22 mouse cellular contexts compared by ENCODE assay signal in the genomic region with DNA sequence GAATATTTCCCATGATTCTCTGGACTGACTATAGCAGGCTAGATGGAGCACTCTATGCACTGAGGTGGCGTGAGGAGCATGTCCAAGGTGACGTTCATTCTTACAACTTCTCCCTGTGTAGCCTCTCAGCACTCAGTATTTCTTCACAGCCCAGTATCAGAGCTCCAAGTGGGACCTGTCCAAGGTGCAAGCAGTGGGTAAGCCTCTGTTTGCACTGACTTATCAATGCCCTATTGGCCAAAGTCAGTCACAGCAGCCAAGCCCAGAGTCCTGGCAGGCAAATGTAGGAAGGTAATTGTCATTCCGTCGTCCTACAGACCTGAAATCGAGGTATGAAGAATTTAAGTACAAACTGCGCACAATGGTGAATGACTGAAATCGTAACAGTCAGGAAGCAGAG. TPM values are rescaled to one million over a fixed set of nuclear protein-coding genes. Genes with fewer than 3 reads are reported as not detected.
A peak's percentile ranks its signal among the peaks of the same experiment; 100 is the strongest.
DNase-seq lines count a peak whose midpoint lies in the region; ATAC-seq and TF ChIP-seq lines count a peak whose summit lies in the region.
"Had no signal": no experiment of that assay in that cellular context is flagged by ENCODE, and none has a peak within 500 bp of the region (broad histone marks: within the 10 kb centered on the region; RNA-seq: fewer than 3 reads in every experiment).

No protein-coding gene starts in this region.

- peak; percentile 23; the same call in 1 of the 2 replicates for TF ChIP-seq CTCF in liver, adult 2 months (IDR thresholded peaks at IDR 0.05; ENCODE audit: low read depth, low read length)
- TF ChIP-seq CTCF in MEL (IDR thresholded peaks at IDR 0.05 in 2 of 3, conservative IDR thresholded peaks at IDR 0.05 in 1 of 3; ENCODE audit: control insufficient read depth in 1 of 3, insufficient read depth in 1 of 3, low read depth in 2 of 3, low read length in 3 of 3, poor library complexity in 1 of 3, severe bottlenecking in 1 of 3) = no peak
- peak; percentile 32 for TF ChIP-seq CTCF in intestine, postnatal 0 days (IDR thresholded peaks at IDR 0.05; ENCODE audit: low read depth)

- WGBS in liver, adult 2 months = 51% methylated on average over 7 of the region's 7 CpGs
- WGBS in intestine, postnatal 0 days = 64% methylated on average over 7 of the region's 7 CpGs

- H3K36me3 ChIP-seq in liver, adult 2 months (ENCODE audit: control insufficient read depth, insufficient read depth, low read length) = no peaks in the 10 kb centered on the region
- H3K36me3 ChIP-seq in MEL (ENCODE audit: control insufficient read depth in 1 of 2, insufficient read depth in 2 of 2, low read length in 2 of 2) = no peaks in the 10 kb centered on the region
- no peaks in the 10 kb centered on the region for H3K36me3 ChIP-seq in intestine, postnatal 0 days (ENCODE audit: control insufficient read depth, insufficient read depth)
- H3K36me3 ChIP-seq: embryonic facial prominence, embryonic 12.5 days; embryonic facial prominence, embryonic 15.5 days; hindbrain, embryonic 13.5 days had no signal

- TF ChIP-seq POLR2A in liver, adult 2 months (IDR thresholded peaks at IDR 0.05; ENCODE audit: extremely low read depth, insufficient read depth, low read length) = no peak
- no peak for TF ChIP-seq POLR2A in MEL (IDR thresholded peaks at IDR 0.05; ENCODE audit: control insufficient read depth in 1 of 2, insufficient read depth in 1 of 2, low read depth in 1 of 2, low read length in 2 of 2, poor library complexity in 1 of 2)

- no peak for ATAC-seq in intestine, postnatal 0 days
- ATAC-seq: forebrain, embryonic 14.5 days; forebrain, postnatal 0 days had no signal

- no peak for TF ChIP-seq RAD21 in MEL (IDR thresholded peaks at IDR 0.05; ENCODE audit: low read depth, low read length)

- H3K27ac ChIP-seq in liver, adult 2 months (replicated peaks; ENCODE audit: insufficient read depth, low read depth, low read length) = no peak overlapping the region
- no peak overlapping the region for H3K27ac ChIP-seq in MEL (ENCODE audit: control insufficient read depth, low read depth, low read length)
- H3K27ac ChIP-seq in intestine, postnatal 0 days (ENCODE audit: low read depth, low read length) = no peak overlapping the region
- H3K27ac ChIP-seq: gastrocnemius, adult 2 months had no signal

- no peak for TF ChIP-seq EP300 in MEL (IDR thresholded peaks at IDR 0.05; ENCODE audit: low read depth in 1 of 2, low read length in 2 of 2)

- DNase-seq in liver, adult 2 months (ENCODE audit: extremely low read depth, low read depth, low spot score) = peak; percentile 68
- DNase-seq in liver = no peak
- peak; percentile 30 for DNase-seq in MEL (ENCODE audit: low read depth, low spot score)
- DNase-seq in adrenal gland, postnatal 25 days = no peak
- DNase-seq in embryo, embryonic 10 days (ENCODE audit: low spot score) = no peak
- DNase-seq: adrenal gland, adult 2 months; adrenal gland, postnatal 14 days; B cell, adult 2 months; cerebellum, adult 11-12 months; cerebellum, adult 8-10 months; cerebellum, postnatal 14 days; forebrain, postnatal 0 days; gastrocnemius, adult 2 months; gastrocnemius, postnatal 14 days; heart, adult 11 months; kidney, adult 11 months had no signal

- H3K79me2 ChIP-seq in liver, adult 2 months (ENCODE audit: control insufficient read depth, insufficient read depth, low read length) = no peaks in the 10 kb centered on the region
- H3K79me2 ChIP-seq in MEL (ENCODE audit: control insufficient read depth, insufficient read depth, low read length, poor library complexity) = no peaks in the 10 kb centered on the region

- H3K27me3 ChIP-seq in liver, adult 2 months (ENCODE audit: control insufficient read depth, insufficient read depth, low read length) = no peaks in the 10 kb centered on the region
- H3K27me3 ChIP-seq in MEL (ENCODE audit: control insufficient read depth in 1 of 2, insufficient read depth in 2 of 2, low read length in 2 of 2) = peaks cover 0 to 4% of the 10 kb centered on the region in 2 experiments; a peak in 2 of 4 replicates
- 0 out of 2 replicates have a peak, but pooled peaks cover 5% of the 10 kb centered on the region for H3K27me3 ChIP-seq in intestine, postnatal 0 days (replicated peaks; ENCODE audit: control insufficient read depth, insufficient read depth, low read length)
- H3K27me3 ChIP-seq: embryonic facial prominence, embryonic 12.5 days; hindbrain, embryonic 13.5 days had no signal

- no peaks in the 10 kb centered on the region for H3K4me1 ChIP-seq in liver, adult 2 months (ENCODE audit: control insufficient read depth, insufficient read depth, low read length)
- H3K4me1 ChIP-seq in MEL (ENCODE audit: control insufficient read depth in 1 of 2, insufficient read depth in 2 of 2, low read length in 2 of 2) = no peaks in the 10 kb centered on the region
- H3K4me1 ChIP-seq in intestine, postnatal 0 days (replicated peaks; ENCODE audit: control insufficient read depth, insufficient read depth, low read length) = no peaks in the 10 kb centered on the region
- H3K4me1 ChIP-seq: embryonic facial prominence, embryonic 12.5 days had no signal

- H3K4me2 ChIP-seq in intestine, postnatal 0 days (replicated peaks; ENCODE audit: low read depth) = no peak overlapping the region
- H3K4me2 ChIP-seq: embryonic facial prominence, embryonic 12.5 days; embryonic facial prominence, embryonic 15.5 days; heart, embryonic 11.5 days; hindbrain, embryonic 13.5 days had no signal

- H3K9me3 ChIP-seq in MEL (replicated peaks; ENCODE audit: insufficient read depth, low read length) = no peaks in the 10 kb centered on the region
- H3K9me3 ChIP-seq in intestine, postnatal 0 days (ENCODE audit: control insufficient read depth) = no peaks in the 10 kb centered on the region
- H3K9me3 ChIP-seq: embryonic facial prominence, embryonic 12.5 days; embryonic facial prominence, embryonic 15.5 days; hindbrain, embryonic 13.5 days had no signal

- no peak overlapping the region for H3K9ac ChIP-seq in liver, adult 2 months (ENCODE audit: low read depth, low read length)
- no peak overlapping the region for H3K9ac ChIP-seq in MEL (ENCODE audit: control insufficient read depth, low read depth, low read length, poor library complexity, severe bottlenecking)
- H3K9ac ChIP-seq in intestine, postnatal 0 days (ENCODE audit: low read depth, low read length) = no peak overlapping the region
- H3K9ac ChIP-seq: embryonic facial prominence, embryonic 12.5 days; embryonic facial prominence, embryonic 15.5 days; forebrain, postnatal 0 days; hindbrain, embryonic 13.5 days had no signal

- no peak overlapping the region for H3K4me3 ChIP-seq in liver, adult 2 months (ENCODE audit: insufficient read depth, low read depth, low read length)
- no peak overlapping the region for H3K4me3 ChIP-seq in MEL (ENCODE audit: control insufficient read depth in 1 of 2, insufficient read depth in 1 of 2, low read depth in 2 of 2, low read length in 2 of 2)
- no peak overlapping the region for H3K4me3 ChIP-seq in intestine, postnatal 0 days (ENCODE audit: low read depth, low read length)
- H3K4me3 ChIP-seq: embryonic facial prominence, embryonic 12.5 days; embryonic facial prominence, embryonic 15.5 days; gastrocnemius, adult 2 months; hindbrain, embryonic 13.5 days had no signal

TF ChIP-seq in MEL, 35 proteins besides CTCF, POLR2A, EP300 and RAD21:
- TF ChIP-seq MAX (IDR thresholded peaks at IDR 0.05; ENCODE audit: low read length) (no peak), CHD1 (IDR thresholded peaks at IDR 0.05; ENCODE audit: low read depth, low read length) (no peak), MAFK (IDR thresholded peaks at IDR 0.05; ENCODE audit: borderline replicate concordance, low read depth, low read length) (no peak), USF2 (IDR thresholded peaks at IDR 0.05; ENCODE audit: borderline replicate concordance in 1 of 2, insufficient read depth in 1 of 2, low read depth in 1 of 2, low read length in 2 of 2) (no peak), SMC3 (IDR thresholded peaks at IDR 0.05; ENCODE audit: low read depth, low read length) (no peak), GABPA (IDR thresholded peaks at IDR 0.05; ENCODE audit: low read depth, low read length) (no peak), JUND (IDR thresholded peaks at IDR 0.05; ENCODE audit: low read depth, low read length) (no peak), MYB (IDR thresholded peaks at IDR 0.05; ENCODE audit: low read depth, low read length) (no peak), USF1 (IDR thresholded peaks at IDR 0.05; ENCODE audit: low read depth, low read length) (no peak)

RNA-seq across cellular contexts. Expression of a gene that starts 21.9 kb away (rescaled TPM):
- total RNA-seq in liver, adult 2 months (2014; rRNA removed) = 28.0 and 37.1 TPM in 2 replicates
- 38.8 and 45.5 TPM in 2 replicates for polyA plus RNA-seq in liver, adult 2 months (2012; rRNA removed)
- 16.1 and 16.8 TPM in 2 replicates for total RNA-seq in MEL (2012; rRNA removed)
- polyA plus RNA-seq in MEL (2012; ENCODE audit: insufficient read depth in 1 of 2, insufficient read length in 2 of 2, low read depth in 1 of 2, low replicate concordance in 2 of 2, missing spikeins in 1 of 2) = 100 to 1,000 TPM in 1 of 2 experiments, 10 to 100 TPM in 1; 29.8 to 269 TPM
- 64.7 and 68.3 TPM in 2 replicates for polyA plus RNA-seq in intestine, postnatal 0 days (2015; fragmentation: Nextera tagmentation; extraction: Ambion mirVana)
- total RNA-seq in adrenal gland, postnatal 25 days (2021) = 112 and 119 TPM in 2 replicates

RNA-seq across cellular contexts. Expression of a gene that starts 30.9 kb away (rescaled TPM):
- 7.7 and 8.1 TPM in 2 replicates for total RNA-seq in liver, adult 2 months (2014; rRNA removed)
- 2.8 and 5.7 TPM in 2 replicates for polyA plus RNA-seq in liver, adult 2 months (2012; rRNA removed)
- not detected in 2 replicates for total RNA-seq in MEL (2012; rRNA removed)
- polyA plus RNA-seq in MEL (2012; ENCODE audit: insufficient read depth in 1 of 2, insufficient read length in 2 of 2, low read depth in 1 of 2, low replicate concordance in 2 of 2, missing spikeins in 1 of 2) = not detected
- polyA plus RNA-seq in intestine, postnatal 0 days (2015; fragmentation: Nextera tagmentation; extraction: Ambion mirVana) = 3.4 and 3.5 TPM in 2 replicates
- 1.7 and 1.9 TPM in 2 replicates for total RNA-seq in adrenal gland, postnatal 25 days (2021)

Comparison
In these comparisons a context has a peak if more than half of its experiments do, and no peak if none do; other contexts are left out.
1. DNase-seq: peak in liver, adult 2 months (single experiment) and MEL (single experiment); none in liver (single experiment), adrenal gland, postnatal 25 days (single experiment) and embryo, embryonic 10 days (single experiment).
2. CTCF ChIP-seq: peak in liver, adult 2 months (single experiment) and intestine, postnatal 0 days (single experiment); none in MEL (0 of 3).